Mouse (Mus musculus) thymus, postnatal 25 days (tissue): Measurements from ENCODE around the gene Supt6.

Experiments
- DNase-seq: peaks from one replicate; pipeline ENCODE4 v3.0.0; 2022

Supt6 gene

GRCm38 (mm10) chr11:78245627-78246317 is at the start of gene Supt6, which contains the start of gene Sdf2:
Gene Supt6 (minus strand): TSS chr11:78245987.
Gene Sdf2 (plus strand): TSS chr11:78245746.
- DNase-seq: peak; percentile 88

- no peak for DNase-seq
These were observed 48.8 kb upstream of the Supt6 start for GRCm38 (mm10) chr11:78294585-78294984.

GRCm38 (mm10) chr11:78290654-78291053 is 44.9 kb upstream of the Supt6 start, which contains the start of gene BC030499:
Gene BC030499 (plus strand): TSS chr11:78290841.
- DNase-seq: no peak

DNA sequence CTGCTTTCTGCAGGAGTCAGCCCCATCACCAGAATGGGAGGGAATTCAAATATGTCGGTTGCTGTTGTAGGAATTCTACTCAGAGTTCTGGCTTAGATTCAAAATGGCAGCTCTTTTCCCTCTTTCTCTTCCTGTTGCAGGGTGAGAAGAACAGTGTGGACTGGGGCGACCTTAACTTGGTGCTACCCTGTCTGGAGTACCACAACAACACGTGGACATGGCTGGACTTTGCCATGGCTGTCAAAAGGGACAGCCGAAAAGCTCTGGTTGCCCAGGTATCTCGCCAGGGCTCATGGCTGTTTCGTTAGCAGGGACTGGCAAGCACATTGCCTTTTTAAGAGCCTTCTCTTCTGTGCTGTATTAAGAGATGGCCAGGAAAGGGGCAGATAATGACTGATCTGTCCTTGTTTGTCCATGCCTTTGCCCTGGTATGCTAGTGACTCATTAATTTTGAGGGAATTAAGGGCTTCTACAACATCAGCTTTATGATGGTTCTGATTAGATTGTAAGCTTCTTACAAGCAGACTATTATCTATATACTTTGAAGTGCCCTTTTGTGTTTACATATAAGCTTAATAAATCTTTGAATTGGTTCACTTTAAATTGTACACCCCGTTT is 43.5 kb upstream of the Supt6 start:
- no peak for DNase-seq

GRCm38 (mm10) chr11:78279586-78279985 is 33.8 kb upstream of the Supt6 start:
- DNase-seq: no peak

DNA sequence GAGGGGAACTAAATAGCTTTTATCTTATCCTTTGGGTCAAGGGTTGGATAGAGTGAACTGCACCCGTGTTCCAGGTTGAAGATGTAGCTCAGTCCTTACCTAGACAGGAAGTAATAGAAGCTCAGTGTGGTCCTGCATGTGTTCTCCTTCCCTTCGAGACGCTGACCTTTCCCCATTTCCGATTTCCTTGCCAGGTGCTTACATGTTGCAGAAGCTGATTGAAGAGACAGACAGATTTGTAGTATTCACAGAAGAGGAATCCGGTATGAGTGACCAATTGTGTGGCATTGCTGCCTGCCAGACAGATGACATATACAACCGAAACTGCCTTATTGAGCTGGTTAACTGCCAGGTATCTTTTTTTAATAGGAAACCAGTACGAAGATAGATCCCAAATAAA is 33.1 kb upstream of the Supt6 start:
- DNase-seq: no peak

DNA sequence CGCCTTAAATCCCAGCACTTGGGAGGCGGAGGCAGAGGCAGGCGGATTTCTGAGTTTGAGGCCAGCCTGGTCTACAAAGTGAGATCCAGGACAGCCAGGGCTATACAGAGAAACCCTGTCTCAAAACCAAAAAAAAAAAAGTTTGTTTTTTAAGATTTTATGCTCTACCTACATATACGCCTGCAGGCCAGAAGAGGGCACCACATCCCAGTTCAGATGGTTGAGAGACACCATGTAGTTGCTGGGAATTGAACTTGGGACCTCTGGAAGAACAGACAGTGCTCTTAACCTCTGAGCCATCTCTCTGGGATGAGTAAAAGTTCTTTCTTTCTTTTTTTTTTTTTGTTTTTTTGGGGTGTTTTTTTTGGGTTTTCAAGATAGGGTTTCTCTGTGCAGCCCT is 30.4 kb upstream of the Supt6 start:
- peak; percentile 28 for DNase-seq

DNA sequence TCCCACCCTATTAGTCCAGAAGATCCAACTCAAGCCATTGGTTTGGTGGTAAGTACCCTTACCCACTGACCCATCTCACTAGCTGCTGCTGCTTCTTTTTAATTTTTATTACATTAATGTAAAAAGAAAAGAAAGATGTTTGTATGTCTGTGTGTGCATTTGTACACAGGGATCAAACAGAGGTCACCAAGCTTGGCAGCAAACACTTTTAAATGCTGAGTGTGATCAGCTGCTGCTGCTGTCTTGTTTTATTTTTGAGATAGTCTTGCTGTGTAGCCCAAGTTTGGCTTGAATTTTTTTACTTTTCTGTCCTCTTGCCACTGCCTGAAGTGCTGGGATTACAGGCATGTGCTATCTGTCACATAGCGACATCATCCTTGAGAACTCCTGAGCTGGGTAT is 29.8 kb upstream of the Supt6 start:
- DNase-seq: no peak

GRCm38 (mm10) chr11:78271986-78272385 is 26.2 kb upstream of the Supt6 start:
- DNase-seq: no peak

GRCm38 (mm10) chr11:78265571-78265970 is 19.8 kb upstream of the Supt6 start:
- DNase-seq: no peak

DNA sequence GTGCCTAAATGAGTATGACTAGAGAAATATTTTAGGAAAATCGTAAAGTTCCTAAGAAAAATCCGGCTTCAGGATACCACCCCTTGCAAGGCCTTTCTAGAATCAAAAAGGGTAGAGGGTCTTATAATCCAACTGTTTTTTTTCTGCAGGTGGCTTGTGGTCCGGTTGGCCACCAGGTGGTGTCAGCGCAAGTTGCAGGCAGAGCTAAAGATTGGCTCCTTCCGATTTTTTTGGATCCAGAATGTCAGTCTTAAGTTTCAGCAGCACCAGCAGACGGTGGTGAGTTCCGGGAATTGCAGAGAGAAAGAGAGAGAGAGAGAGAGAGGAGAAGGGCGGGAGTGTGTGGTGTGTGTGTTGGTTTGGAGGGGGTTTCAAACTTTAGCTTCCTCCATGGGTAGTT is 16.8 kb upstream of the Supt6 start:
- DNase-seq: peak; percentile 58

- DNase-seq: peak; percentile 94
These were observed 15.9 kb upstream of the Supt6 start, which contains the start of gene 2610507B11Rik for GRCm38 (mm10) chr11:78261380-78262352. Gene 2610507B11Rik (plus strand): TSS chr11:78261752.

DNA sequence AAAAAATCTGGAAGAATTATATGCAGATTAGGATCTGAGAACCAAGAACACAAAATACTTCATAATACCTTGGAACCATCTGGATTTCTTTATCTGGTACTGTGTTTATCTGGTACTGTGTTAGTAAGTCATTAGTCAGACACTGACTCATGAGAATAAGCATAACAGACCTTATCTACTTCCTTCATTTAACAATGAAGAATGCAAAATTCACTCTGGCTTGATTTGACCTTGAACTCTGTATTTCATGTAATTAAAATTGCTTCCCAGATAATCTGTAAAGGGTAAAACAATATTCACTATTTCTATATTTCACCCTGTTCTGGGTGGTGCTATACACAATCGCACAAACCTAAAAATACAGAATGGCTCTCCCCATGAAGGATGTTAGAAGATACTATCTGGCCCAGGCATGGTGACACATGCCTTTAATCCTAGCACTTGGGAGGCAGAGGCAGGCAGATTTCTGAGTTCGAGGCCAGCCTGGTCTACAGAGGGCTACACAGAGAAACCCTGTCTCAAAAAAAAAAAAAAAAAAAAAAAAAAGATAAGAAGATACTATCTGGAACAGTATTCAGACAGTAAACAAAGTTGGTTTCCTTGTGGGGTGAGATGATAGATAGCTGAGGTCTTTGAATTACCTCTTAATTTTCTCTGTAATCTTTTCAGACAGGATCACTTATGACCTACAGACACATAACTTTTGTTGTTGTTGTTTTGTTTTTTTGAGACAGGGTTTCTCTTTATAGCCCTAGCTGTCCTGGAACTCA is 14.9 kb upstream of the Supt6 start:
- no peak for DNase-seq

DNA sequence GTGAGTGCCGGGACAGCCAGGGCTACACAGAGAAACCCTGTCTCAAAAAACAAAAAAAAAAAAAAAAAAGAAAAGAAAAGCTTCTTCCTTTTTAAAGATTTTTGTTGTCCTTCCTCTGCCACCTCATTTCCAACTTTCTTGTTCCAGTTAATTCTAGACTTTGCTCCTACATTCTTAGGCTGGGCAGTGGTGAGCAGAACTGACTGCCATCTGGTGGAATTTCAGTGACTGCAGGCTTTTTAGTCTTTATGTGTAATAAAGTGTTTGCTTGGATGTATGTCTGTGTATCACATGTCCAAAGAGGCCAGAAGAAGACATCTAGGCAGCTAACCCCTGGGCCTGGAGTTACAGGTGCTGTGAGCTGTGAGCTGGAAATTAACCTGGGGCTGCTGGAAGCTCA is 10.8 kb upstream of the Supt6 start:
- DNase-seq: no peak

- DNase-seq: no peak
These were observed 1.9 kb upstream of the Supt6 start for GRCm38 (mm10) chr11:78247727-78248140.

DNA sequence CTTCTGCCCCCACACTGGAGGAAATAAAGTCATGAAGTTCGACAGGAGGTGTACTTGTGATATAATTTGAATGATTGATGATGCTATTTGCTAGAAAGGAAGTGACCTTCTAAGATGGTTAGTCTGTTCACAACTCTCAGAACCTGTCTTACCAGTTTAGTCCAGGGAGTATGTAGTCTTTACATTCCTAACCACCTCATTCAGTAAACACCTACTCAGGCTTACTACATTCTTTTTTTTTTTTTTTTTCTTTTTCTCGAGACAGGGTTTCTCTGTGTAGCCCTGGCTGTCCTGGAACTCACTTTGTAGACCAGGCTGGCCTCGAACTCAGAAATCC is 1.2 kb upstream of the Supt6 start:
- DNase-seq: no peak

DNA sequence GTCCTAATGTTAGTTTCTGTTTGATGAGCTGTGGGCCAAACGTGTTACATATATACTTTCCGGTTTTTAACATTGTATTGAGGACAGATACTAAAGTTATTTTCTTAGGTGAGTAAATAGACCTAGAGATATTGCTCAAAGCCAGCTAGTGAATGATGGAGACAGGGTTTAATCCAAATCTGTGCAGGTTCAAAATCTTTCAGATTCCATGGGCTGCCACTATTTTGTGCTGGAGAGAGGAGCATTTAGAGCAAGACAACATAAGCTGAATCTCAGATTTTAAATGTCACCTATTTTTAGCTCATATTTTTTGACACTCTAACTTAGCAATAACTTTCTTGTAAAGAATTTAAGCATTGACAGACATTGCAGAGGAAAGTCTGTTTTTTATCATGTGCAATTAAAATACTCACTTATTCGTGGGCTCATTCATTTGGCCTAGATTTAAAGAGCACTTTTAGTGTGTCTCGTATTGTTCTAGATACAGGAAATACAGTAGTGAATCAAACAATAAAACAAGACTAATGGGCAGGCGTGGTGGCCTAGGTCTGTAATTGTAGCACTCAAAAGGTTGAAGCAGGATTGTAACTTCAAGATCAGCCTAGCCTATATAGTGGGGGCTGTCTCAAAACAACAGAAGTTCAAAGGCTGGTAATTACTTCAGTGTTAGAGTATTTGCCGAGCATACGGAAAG is 678 bp upstream of the Supt6 start:
- no peak for DNase-seq

- DNase-seq: no peak
These were observed 543 bp downstream of the Supt6 start for GRCm38 (mm10) chr11:78245261-78245626.

- no peak for DNase-seq
These were observed 5.5 kb downstream of the Supt6 start for GRCm38 (mm10) chr11:78240193-78240857.

- DNase-seq: no peak
These were observed 14.3 kb downstream of the Supt6 start for GRCm38 (mm10) chr11:78231518-78231917.

GRCm38 (mm10) chr11:78223586-78223985 is 22.2 kb downstream of the Supt6 start:
- no peak for DNase-seq
